Mouse (Mus musculus) midbrain, embryonic 15.5 days (tissue): ENCODE data around the gene Shkbp1. TPM values are rescaled to one million over a fixed set of nuclear protein-coding genes. Genes with fewer than 3 reads are reported as not detected.

Experiments
- ATAC-seq: fragments of 200-750 bp; cut with Nextera tagmentation; replicated peaks from 2 replicates; pipeline ENCODE4 v1.8.0; 2017; ENCODE audit warnings: moderate TSS enrichment
- H3K27ac ChIP-seq: fragments of 300-500 bp; sonication (generic); 2 replicates; pipeline ENCODE4 v1.5.1; 2015; ENCODE audit warnings: mild to moderate bottlenecking, inconsistent platforms
- H3K27me3 ChIP-seq: fragments of 300-500 bp; sonication (generic); replicated peaks from 2 replicates; pipeline ENCODE4 v1.6.1; 2015; ENCODE audit warnings: inconsistent platforms
- H3K36me3 ChIP-seq: fragments of 300-500 bp; sonication (generic); replicated peaks from 2 replicates; pipeline ENCODE4 v1.6.1; 2015; ENCODE audit warnings: inconsistent platforms
- H3K4me1 ChIP-seq: fragments of 300-500 bp; sonication (generic); 2 replicates; pipeline ENCODE4 v1.6.1; 2015; ENCODE audit warnings: inconsistent platforms
- H3K4me2 ChIP-seq: fragments of 300-500 bp; sonication (generic); 2 replicates; pipeline ENCODE4 v1.6.1; 2015; ENCODE audit warnings: inconsistent platforms, mild to moderate bottlenecking, moderate library complexity
- H3K4me3 ChIP-seq: fragments of 300-500 bp; sonication (generic); 2 replicates; pipeline ENCODE4 v1.5.1; 2015; ENCODE audit warnings: mild to moderate bottlenecking, inconsistent platforms
- H3K9ac ChIP-seq: fragments of 300-500 bp; sonication (generic); 2 replicates; pipeline ENCODE4 v1.6.1; 2015; ENCODE audit warnings: mild to moderate bottlenecking, inconsistent platforms
- H3K9me3 ChIP-seq: fragments of 300-500 bp; sonication (generic); 2 replicates; pipeline ENCODE4 v1.6.1; 2016; ENCODE audit warnings: inconsistent platforms
- WGBS: fragments of 180-500 bp; shearing (Covaris S2); methylation state at CpG from one replicate; pipeline ENCODE4 v1.1.7; 2015; ENCODE audit warnings: mixed read lengths; 5-methylcytosine and 5-hydroxymethylcytosine counted together
- polyA plus RNA-seq: library from polyadenylated mRNA; unstranded; fragments of >200 nt; fragmentation: Nextera tagmentation; extraction: Ambion mirVana; gene quantifications from 2 replicates; pipeline ENCODE4 v1.2.1, GENCODE M21; 2015

Gene Shkbp1
- polyA plus RNA-seq, 1 experiment from 2014 or later = 64.7 TPM

DNA sequence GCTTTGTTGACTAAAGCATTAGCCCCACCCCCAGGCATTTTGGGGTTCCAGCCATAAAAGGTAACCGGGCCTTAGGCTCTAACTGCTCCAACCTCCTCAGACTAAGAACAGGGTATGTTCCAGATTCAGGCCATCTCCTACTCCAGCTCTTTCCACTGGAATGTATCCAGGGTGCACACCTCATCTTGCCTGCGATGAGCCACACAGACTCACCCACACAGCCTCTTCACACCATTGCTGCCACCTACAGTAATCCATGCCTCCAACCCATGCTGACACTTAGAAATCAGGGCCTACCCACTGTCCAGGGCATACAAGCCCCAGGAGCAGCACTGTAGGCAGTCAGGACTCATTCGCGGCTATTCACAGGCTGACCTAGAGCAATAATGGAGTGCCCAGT, 16.7 kb downstream of the Shkbp1 start:
- ATAC-seq = 0 out of 2 replicates have a peak, but pooled peaks have one; percentile 25

DNA sequence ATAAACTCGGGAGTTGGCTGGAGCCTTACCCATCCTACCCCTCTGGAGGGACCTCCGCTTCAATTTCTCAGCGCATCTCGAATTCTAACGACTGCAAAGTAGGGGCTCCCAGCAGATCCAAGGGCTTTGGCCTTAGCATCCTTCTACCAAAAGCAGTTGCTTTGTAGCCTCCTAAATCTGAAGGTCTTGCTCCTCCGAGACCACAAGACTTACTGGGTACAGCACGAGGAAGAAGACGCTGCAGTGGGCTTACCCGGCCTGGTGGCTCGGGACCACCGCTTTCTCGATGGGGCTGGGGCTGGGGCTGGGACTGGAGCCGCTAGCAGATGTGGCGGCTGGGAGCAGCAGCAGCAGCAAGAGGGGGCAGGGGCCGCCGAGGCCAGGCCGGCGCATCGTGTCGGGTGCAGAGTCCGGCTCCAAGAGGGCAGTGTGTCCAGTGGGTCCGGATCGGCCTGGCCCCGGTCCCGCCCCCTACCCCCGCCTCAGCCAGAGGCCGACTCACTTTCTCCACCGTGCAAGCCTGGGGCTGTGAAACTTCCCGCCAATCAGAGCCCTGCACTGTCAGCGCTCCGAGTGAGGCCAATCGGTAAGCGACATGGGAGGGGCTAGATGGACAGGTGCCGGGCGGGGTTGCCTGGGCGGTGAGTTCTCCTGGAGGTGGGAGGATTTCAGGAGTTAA, 18.5 kb downstream of the Shkbp1 start, which contains the start of gene Ltbp4:
Ltbp4 (minus strand) TSS at position 518 of the 679 bp plus-strand sequence.
- WGBS = 1% methylated on average over 36 of the region's 36 CpGs
- H3K4me3 ChIP-seq = peak within 1 kb of the TSS; percentile 32
- H3K4me1 ChIP-seq = peaks cover 61% of the 10 kb centered on the region
- H3K9ac ChIP-seq = peak within 1 kb of the TSS; percentile 40; the same call in 1 of the 2 replicates
- peaks cover 6% of the 10 kb centered on the region; the same call in 1 of the 2 replicates for H3K36me3 ChIP-seq
- H3K4me2 ChIP-seq = peak within 1 kb of the TSS; percentile 59
- peaks cover 58% of the 10 kb centered on the region for H3K27me3 ChIP-seq
- ATAC-seq = no peak
- H3K9me3 ChIP-seq = no peaks in the 10 kb centered on the region
- H3K27ac ChIP-seq = no peak within 1 kb of the TSS

More for the DNA sequence above, 16.7 kb downstream of the Shkbp1 start:
- Histone ChIP-seq H3K9ac (peak overlapping the region; percentile 23), H3K4me3 (peak overlapping the region; percentile 34), H3K27me3 (peaks cover 40% of the 10 kb centered on the region), H3K36me3 (peaks cover 8% of the 10 kb centered on the region; the same call in 1 of the 2 replicates), H3K4me1 (peaks cover 43% of the 10 kb centered on the region), H3K9me3 (no peaks in the 10 kb centered on the region), H3K27ac (peak overlapping the region; percentile 65), H3K4me2 (peak overlapping the region; percentile 51)
- WGBS = 62% methylated on average over 4 of the region's 4 CpGs

DNA sequence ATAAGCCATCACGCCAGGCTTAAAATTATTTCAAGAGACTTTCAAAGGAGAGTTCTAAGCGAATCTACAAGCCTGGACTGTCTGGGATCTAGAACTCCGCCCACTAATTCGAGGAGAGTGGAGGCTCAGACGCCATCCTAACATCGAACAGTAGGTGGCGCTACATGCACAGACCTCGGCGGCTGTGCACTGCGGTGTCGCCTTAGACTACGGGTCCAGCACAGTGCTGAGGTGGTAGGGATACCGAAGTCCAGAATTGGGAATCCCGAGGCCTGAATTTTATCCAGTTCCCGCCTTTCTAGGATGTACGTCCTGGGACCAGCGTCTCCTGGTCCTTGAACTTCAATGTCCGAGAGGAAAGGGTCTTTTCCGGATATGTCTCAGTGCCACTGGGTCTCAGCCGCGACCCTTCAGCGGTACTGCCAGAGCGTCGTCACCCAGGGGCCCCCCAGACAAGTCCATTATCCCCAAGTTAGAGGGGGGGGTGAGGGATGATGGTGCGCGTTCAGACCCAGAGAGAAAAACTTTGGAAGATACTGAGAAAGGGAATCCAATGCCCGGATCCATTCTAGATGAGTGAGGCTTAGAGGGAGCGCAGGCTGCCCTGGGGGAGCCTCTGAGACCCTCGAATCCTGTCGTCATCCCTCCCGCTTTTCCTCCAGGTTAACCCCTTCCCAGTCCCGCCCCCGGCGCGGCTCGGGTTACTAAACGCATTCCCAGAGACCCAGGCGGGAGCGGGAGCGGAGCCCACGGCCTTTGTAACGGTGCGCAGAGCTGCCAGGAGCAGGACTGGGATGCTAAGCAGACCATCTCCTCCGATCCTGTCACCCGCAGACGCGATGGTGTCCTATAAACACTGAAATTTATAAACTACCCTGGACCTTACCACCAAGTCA, 19.6 kb downstream of the Shkbp1 start:
- peak overlapping the region; percentile 32 for H3K4me3 ChIP-seq
- ATAC-seq = peak; percentile 82
- peaks cover 70% of the 10 kb centered on the region for H3K4me1 ChIP-seq
- H3K4me2 ChIP-seq = peak overlapping the region; percentile 59
- peaks cover 69% of the 10 kb centered on the region for H3K27me3 ChIP-seq
- 1% methylated on average over 47 of the region's 47 CpGs for WGBS
- H3K27ac ChIP-seq = no peak overlapping the region
- no peaks in the 10 kb centered on the region for H3K9me3 ChIP-seq
- no peaks in the 10 kb centered on the region for H3K36me3 ChIP-seq
- peak overlapping the region; percentile 40; the same call in 1 of the 2 replicates for H3K9ac ChIP-seq

DNA sequence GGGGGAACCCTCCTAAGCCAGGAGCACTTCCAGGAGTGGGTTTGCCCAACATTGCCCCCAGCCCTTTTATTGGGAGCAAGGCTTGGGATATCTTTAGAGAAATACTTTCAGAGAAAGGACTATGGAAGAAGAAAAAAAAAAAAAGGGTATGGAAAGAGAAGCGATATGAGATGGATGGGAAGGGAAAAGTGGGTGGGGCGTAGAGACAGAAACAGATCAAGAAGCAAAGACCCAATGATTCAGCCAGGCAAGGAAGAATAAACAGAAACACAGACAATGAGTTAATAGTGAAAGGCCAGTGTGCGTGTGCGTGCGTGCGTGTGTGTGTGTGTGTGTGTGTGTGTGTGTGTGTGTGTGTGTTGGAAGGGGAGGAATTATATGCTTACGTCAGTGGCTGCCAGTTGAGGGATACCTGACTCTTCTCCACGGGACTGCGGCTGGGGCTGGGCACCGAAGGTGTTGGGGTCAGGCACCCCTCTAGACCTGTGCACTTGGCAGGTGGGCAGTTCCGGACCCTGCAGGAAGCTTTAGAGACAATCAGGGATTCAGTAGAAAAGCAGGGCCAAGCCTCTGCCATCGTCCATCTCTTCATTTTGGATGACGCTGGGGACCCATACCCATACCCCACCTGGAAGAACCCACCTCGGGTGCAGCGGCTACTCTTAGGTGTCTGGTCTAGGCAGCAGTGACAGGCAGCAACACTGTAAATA, 20.7 kb downstream of the Shkbp1 start:
- no peaks in the 10 kb centered on the region for H3K36me3 ChIP-seq
- peaks cover 80% of the 10 kb centered on the region for H3K4me1 ChIP-seq
- no peak overlapping the region for H3K4me3 ChIP-seq
- no peak overlapping the region for H3K9ac ChIP-seq
- no peak overlapping the region for H3K27ac ChIP-seq
- no peak for ATAC-seq
- no peaks in the 10 kb centered on the region for H3K9me3 ChIP-seq
- H3K4me2 ChIP-seq = no peak overlapping the region
- 60% methylated on average over 15 of the region's 15 CpGs for WGBS
- H3K27me3 ChIP-seq = peaks cover 80% of the 10 kb centered on the region

DNA sequence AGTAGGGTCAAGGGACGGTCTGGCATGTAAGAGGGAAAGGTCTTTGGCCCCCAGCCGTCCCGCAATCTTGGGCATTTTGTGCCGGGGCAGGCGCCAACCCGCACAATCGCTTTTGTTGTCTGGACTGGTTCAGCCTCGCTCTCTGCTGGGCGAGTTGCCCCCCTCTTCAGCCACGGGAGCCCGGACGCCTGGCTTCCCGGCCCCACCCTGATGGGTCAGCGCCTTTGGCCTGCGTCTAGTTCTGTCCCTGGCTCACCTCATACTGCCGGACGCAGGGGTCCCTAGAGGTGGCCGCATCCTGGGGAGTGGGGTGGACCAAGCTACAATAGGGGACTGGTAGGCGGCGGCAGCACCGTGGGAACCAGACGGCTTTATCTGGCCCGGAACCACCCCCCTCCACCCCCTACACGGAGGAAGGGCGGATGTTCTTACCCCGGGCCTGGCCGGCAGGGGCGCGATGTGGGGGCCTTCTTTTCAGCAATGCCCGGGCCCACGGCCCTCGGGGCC, 21.4 kb downstream of the Shkbp1 start:
- no peak overlapping the region for H3K27ac ChIP-seq
- no peak for ATAC-seq
- WGBS = 2% methylated on average over 30 of the region's 32 CpGs
- H3K9me3 ChIP-seq = no peaks in the 10 kb centered on the region
- H3K36me3 ChIP-seq = no peaks in the 10 kb centered on the region
- peak overlapping the region; percentile 94 for H3K4me2 ChIP-seq
- no peak overlapping the region for H3K9ac ChIP-seq
- peaks cover 87% of the 10 kb centered on the region for H3K27me3 ChIP-seq
- H3K4me1 ChIP-seq = peaks cover 78% of the 10 kb centered on the region
- H3K4me3 ChIP-seq = no peak overlapping the region

DNA sequence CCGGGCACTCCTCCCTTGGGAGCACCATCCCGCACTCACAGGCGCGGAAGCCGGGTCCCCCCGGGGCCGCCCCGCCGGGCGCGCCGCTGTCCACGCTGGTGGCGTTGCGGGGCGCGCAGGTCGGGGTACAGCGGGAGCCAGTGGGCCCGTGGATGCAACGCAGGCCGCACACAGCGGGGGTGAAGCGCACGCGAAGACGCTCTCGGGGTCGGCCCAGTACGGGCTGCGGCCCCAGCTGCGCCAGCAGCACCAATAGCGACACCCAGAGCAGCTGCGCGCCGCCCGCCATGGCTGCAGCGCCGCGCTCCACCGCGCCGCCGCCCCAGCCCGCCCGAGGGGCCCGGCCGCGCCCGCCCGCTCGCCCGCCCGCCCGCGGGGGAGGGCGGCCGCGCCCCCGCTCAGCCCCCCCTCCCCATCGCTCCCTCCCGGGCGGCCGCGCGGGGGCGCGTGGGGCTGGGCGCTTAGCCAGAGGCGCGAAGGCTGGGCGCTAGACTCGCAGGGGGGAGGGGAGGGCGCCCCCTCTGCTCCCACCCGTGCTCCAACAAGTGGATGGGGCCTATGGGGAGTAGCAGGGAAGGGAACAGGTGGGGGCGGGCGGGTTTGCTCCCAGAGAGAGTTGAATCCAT, 22.4 kb downstream of the Shkbp1 start:
- no peaks in the 10 kb centered on the region for H3K36me3 ChIP-seq
- H3K9me3 ChIP-seq = no peaks in the 10 kb centered on the region
- under 1% methylated on average over 42 of the region's 77 CpGs for WGBS
- H3K27ac ChIP-seq = no peak overlapping the region
- ATAC-seq = no peak
- peaks cover 97% of the 10 kb centered on the region for H3K27me3 ChIP-seq
- peak overlapping the region; percentile 94 for H3K4me2 ChIP-seq
- peak overlapping the region; percentile 52 for H3K9ac ChIP-seq
- peaks cover 72% of the 10 kb centered on the region for H3K4me1 ChIP-seq
- peak overlapping the region; percentile 46 for H3K4me3 ChIP-seq

DNA sequence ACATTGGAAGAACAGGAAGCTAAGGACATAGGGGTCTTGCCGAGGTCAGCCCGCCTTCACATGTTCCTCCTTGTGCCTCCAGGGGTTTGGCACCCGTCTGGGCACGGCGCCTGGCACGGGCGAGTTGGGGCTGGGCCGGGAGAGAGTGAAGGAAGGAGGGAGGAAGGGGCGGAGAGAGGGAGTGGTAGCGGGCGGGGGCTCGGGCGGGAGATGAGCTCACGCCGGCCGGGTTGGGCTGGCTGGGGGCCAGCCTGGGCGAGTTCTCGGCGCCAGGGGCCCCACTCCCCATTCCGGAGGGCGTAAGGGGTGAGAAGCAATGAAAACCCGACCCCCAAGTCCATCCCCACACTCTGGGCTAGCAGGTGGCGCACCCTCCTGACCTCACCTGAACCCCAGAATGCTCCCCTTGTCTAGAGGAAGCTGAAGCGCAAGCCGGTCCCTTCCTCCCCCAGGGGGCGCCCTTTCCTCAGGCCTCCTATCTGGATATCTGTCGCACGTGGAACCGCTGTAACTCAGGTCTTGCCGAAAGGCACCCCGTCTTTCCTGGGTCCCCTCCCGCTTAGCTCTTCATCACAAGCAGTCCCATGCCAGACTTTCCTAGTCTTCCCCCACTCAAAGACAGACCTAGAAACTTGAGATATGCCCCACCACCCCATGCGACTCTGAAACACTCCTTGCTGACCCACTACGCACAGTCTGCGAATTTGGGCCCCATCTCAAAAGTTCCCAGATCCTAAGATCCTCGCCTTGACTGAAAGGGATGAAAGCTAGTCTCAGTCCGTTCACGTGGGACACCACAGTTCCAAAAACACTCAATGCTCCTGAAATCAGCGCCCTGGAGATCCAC, 23.2 kb downstream of the Shkbp1 start:
- Histone ChIP-seq H3K9me3 (no peaks in the 10 kb centered on the region), H3K27ac (no peak overlapping the region), H3K27me3 (peaks cover 99% of the 10 kb centered on the region), H3K4me1 (peaks cover 66% of the 10 kb centered on the region), H3K4me2 (peak overlapping the region; percentile 94), H3K9ac (peak overlapping the region; percentile 52; the same call in 1 of the 2 replicates), H3K4me3 (peak overlapping the region; percentile 46), H3K36me3 (no peaks in the 10 kb centered on the region)
- 1% methylated on average over 39 of the region's 39 CpGs for WGBS
- ATAC-seq = no peak

DNA sequence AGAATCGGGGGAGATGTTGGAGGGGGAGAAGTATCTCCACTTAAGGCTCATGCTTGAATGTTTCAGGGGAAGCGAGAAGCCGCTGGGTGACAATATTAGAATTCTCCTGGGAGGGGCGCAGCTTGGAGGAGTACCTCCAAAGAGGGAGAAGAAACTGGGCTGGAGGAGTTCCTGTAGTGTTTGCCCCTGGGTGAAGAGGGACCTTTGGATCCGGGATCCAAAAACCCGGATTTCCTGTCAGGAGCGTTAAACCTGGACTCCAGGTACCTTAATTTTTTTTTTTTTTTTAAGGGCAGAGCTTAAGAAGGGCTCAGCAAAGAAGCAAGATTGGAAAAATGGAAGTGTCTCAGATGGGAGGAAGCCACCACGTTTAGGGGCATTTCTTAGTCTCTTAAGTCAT, 24.0 kb downstream of the Shkbp1 start:
- H3K4me3 ChIP-seq = no peak overlapping the region
- H3K9ac ChIP-seq = no peak overlapping the region
- no peaks in the 10 kb centered on the region for H3K36me3 ChIP-seq
- H3K27me3 ChIP-seq = peaks cover 99% of the 10 kb centered on the region
- H3K27ac ChIP-seq = no peak overlapping the region
- no peak overlapping the region for H3K4me2 ChIP-seq
- no peak for ATAC-seq
- H3K4me1 ChIP-seq = peaks cover 59% of the 10 kb centered on the region
- 11% methylated on average over 8 of the region's 8 CpGs for WGBS
- H3K9me3 ChIP-seq = no peaks in the 10 kb centered on the region

DNA sequence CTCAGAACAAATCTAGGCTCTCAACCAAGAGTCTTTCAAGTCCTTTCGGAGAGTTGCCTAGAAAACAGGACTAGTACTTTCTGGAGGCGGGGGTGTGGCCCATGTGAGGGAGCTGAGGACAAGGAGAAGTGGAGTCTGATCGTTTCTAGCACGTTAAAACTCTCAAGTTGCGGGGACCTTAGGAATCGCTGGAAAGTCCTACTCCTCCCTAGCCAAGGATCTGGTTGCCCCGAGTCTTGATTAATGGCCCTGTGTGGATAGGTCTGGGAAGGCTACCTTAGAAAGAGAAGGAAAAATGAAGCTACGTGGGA, 24.3 kb downstream of the Shkbp1 start:
- Histone ChIP-seq H3K4me1 (peaks cover 56% of the 10 kb centered on the region), H3K4me3 (no peak overlapping the region), H3K4me2 (peak overlapping the region; percentile 59; the same call in 1 of the 2 replicates)

DNA sequence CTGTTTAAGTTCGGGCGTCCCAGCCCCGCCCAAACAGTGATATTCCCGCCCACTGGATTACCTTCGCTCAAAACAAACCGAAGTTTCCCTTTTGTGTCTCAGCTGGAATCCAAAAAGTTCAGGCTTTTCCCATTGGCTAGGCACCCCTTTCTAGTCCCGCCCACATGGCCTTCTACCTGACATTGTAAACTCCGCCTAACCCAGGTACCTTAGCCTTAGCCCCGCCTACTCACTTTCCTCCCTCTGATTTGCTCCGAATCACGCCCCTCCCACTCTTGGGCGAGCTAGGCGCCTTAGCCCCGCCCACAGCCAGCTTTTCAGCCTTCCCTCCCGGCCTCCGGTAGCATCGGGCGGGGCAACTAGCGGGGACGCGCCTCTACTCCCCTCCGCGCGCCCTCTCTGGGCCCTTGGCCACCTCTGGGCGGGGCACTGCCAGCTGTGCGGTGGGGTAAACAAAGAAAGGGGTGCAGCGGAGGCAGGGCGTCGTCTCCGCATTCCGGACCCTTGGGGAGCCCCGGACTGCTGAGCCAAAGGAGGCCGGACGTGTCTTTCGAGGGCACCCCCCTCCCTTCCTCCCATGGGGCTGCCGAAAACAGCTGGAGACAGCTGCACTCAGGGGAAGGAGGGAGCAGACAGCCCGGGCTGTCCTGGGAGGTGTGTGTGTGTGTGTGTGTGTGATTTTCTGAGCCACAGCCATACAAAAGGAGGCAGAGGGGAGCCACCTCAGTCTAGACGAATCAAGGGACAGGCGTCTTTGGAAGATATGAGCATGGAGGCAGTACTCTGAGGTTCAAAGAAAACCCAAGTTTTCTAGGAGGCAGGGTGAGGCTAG, 24.9 kb downstream of the Shkbp1 start:
- Histone ChIP-seq H3K4me2 (peak overlapping the region; percentile 59), H3K9ac (no peak overlapping the region), H3K36me3 (no peaks in the 10 kb centered on the region), H3K9me3 (no peaks in the 10 kb centered on the region), H3K4me3 (peak overlapping the region; percentile 36), H3K27me3 (peaks cover 98% of the 10 kb centered on the region), H3K27ac (no peak overlapping the region), H3K4me1 (peaks cover 56% of the 10 kb centered on the region)
- WGBS = under 1% methylated on average over 39 of the region's 39 CpGs
- no peak for ATAC-seq

More for the DNA sequence above, 24.3 kb downstream of the Shkbp1 start:
- no peak for ATAC-seq
- Histone ChIP-seq H3K27ac (no peak overlapping the region), H3K9me3 (no peaks in the 10 kb centered on the region), H3K27me3 (peaks cover 98% of the 10 kb centered on the region), H3K9ac (no peak overlapping the region), H3K36me3 (no peaks in the 10 kb centered on the region)
- 3% methylated on average over 8 of the region's 8 CpGs for WGBS
